Mouse (Mus musculus) brain, adult 10 weeks (tissue): Measurements from ENCODE around the gene Bpifb9a. TPM values are rescaled to one million over a fixed set of nuclear protein-coding genes. Genes with fewer than 3 reads are reported as not detected.

Experiments
- polyA plus RNA-seq: library from polyadenylated mRNA; stranded (reverse); fragments of 350-450 nt; fragmentation: Illumina TruSeq; extraction: RNeasy Lipid Tissue Mini Kit (QIAGEN cat#74804); gene quantifications from one replicate; pipeline ENCODE4 v1.2.3, GENCODE M21; 2015; ENCODE audit warnings: low read depth, low replicate concordance

Gene Bpifb9a
- polyA plus RNA-seq = not detected

DNA sequence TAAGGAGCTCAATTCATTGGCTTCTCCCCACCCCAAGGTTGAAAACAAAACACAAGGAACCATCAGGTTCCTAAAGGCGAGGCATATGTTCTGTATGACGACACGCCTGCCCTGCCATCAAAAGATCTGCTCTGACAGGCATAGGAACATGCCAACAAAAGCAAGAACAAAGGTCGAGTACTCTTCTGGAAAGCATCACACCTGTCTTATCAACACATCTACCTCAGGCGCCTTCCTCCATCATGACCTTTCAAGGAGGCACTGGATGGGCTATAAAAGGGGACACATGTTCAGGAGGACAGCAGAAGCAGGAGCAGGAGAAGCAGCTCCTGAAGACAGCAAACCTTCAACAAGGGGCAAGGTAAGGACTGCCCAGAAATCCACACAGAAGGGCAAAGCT is at the start of gene Bpifb9a:
TSS of gene Bpifb9a (plus strand) at position 301 of the 400 bp plus-strand sequence.

DNA sequence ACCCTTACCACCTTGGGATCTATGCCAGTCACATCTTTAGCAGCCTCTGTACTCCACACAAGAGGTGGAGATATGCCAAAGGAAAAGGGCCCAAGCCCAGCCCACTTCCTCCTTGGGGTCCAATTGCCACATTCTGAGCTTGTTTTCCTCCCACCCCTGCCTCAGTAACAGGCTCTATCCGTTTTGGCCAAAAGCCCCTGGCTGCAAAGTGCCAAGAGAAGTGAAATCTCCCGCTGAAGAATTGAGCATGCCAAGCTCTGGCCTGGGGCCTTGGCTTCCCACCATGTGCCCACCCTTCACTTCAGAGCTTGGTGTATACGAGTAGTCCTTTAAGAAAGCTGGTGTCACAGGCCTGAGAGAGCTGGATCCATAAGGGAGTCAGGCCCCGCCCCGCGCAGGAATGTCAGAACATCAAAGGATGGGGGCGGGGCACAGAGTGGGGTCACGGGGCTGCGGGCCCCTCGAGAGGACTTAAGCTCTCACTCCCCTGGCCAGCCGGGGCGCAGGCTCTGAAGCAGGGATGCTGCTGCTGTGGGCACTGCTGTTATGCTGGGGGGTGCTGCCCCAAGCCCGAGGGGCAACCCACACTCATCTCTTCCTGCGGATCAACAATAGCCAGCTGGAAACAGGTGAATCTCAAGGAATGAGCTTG is 34.3 kb upstream of the Bpifb9a start, which contains the start of gene Bpifb5:
TSS of gene Bpifb5 (plus strand) at position 478 of the 652 bp plus-strand sequence.

DNA sequence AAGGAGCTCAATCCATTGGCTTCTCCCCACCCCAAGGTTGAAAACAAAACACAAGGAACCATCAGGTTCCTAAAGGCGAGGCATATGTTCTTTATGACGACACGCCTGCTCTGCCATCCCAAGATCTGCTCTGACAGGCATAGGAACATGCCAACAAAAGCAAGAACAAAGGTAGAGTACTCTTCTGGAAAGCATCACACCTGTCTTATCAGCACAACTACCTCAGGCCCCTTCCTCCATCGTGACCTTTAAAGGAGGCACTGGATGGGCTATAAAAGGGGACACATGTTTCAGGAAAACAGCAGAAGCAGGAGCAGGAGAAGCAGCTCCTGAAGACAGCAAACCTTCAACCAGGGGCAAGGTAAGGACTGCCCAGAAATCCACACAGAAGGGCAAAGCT is 49.3 kb downstream of the Bpifb9a start, which contains the start of gene Bpifb9b:
TSS of gene Bpifb9b (plus strand) at position 301 of the 400 bp plus-strand sequence.

Other genes starting within 250 kb of the Bpifb9a start
- gene Bpifa2, start 249.6 kb upstream of the Bpifb9a start, polyA plus RNA-seq = not detected
- gene Bpifa3, start 127.5 kb upstream of the Bpifb9a start, polyA plus RNA-seq = not detected
- not detected for gene Bpifa1, start 115.0 kb upstream of the Bpifb9a start, polyA plus RNA-seq
- not detected for gene Bpifa5, start 95.2 kb upstream of the Bpifb9a start, polyA plus RNA-seq
- not detected for gene Bpifb1, start 67.0 kb upstream of the Bpifb9a start, polyA plus RNA-seq
- gene Bpifb5, start 34.1 kb upstream of the Bpifb9a start, polyA plus RNA-seq = not detected
- gene Bpifb9b, start 49.4 kb downstream of the Bpifb9a start, polyA plus RNA-seq = not detected
- gene Cdk5rap1, start 115.2 kb downstream of the Bpifb9a start, polyA plus RNA-seq = 13.5 TPM
- gene Snta1, start 150.2 kb downstream of the Bpifb9a start, polyA plus RNA-seq = 28.1 TPM
- gene Cbfa2t2, start 178.6 kb downstream of the Bpifb9a start, polyA plus RNA-seq = 25.2 TPM